Mouse (Mus musculus): ENCODE results near the gene Nphp4.

The Nphp4 gene

DNA sequence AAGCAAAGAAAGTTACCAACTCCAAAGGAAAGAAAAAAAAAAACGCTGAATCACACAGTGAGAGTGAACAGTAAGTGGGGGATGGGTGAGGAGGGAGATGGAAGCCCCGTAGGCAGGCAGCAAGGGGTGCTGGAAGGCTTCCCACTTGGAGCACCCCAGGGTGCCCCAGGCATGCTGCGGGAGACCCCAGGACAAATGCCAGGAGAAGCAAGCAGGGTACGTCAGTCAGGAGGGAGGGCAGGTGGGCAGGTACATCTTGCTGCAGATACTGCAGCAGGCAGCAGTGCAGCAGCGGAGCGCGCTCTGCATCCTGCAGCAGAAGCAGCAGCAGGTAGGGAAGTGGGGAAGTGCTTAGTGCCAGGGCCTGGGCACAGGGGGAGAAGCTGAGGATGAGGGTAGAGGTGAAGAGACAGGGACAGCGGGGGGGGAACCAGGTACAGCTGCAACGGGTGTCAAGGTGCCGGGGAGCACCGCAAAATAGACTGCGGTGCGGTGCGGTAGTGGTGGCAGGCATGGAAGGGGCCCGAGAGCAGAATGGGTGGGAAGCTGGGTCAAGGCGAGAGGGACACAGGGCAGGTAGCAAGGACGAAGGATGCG lies at the start of gene Nphp4:
TSS of gene Nphp4 (plus strand) at position 280 of the 597 bp plus-strand sequence.
- DNase-seq (ENCODE audit: extremely low read depth, low read depth): no peak

DNA sequence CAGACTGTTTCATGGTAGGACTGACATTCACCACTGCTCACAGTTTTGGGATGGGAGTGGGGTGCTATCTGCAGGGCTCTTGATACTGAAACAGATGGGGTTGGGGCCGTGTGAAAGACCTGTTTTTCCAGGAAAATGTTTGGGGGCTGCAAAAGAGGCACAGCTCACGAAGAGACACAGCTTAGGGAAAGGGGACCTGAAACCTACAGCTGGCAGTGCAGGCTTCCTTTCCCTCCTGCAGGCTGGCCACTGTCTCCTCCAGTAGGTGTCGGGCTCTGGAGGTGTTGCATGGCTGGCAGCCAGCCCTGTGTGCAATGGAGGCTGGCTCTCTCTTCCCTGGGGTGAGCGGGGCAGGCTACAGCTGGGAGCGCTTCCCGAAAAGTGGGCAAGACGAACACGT lies 48.2 kb upstream of the Nphp4 start:
- no peak for DNase-seq (ENCODE audit: extremely low read depth, low read depth)

DNA sequence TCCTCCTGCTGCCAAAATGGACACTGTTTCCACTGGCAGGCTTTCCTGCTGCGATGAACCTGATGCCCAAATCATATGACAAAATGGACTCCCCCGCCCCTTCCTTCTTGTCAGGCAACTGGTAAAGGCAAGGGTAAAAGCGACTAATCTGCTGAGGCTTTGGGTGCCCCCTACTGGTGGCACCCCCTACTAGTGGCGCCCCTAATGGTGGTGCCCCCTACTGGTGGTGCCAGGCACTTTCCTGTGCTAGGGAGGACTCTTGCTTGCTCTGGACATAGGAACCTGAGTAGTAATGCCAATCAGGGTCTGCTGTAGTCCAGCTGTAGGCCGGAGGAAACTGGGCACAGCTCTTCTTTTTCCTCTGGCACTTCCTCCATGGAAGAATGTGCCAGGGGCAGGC lies 44.2 kb upstream of the Nphp4 start:
- DNase-seq (ENCODE audit: extremely low read depth, low read depth): no peak

DNA sequence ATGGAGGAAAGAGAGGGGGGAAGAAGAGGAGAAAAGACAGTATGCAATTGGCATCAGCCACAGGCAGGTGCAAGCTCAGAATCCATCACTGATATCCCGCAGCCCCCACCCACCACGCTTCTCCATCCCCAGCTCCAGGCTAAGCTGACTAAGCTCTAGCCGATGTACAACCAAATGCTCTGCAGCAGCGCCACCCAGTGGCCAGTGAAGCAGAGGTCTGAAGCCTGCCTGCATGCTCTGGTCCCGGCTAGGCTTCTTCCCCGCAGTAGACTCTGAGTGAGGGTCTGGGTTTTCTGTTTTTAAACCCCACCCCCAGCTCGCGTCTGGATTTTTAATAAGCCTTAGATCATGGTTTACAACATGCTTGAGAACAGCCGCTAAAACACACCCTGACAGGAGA lies 41.7 kb upstream of the Nphp4 start:
- peak; percentile 53 for DNase-seq (ENCODE audit: extremely low read depth, low read depth)

DNA sequence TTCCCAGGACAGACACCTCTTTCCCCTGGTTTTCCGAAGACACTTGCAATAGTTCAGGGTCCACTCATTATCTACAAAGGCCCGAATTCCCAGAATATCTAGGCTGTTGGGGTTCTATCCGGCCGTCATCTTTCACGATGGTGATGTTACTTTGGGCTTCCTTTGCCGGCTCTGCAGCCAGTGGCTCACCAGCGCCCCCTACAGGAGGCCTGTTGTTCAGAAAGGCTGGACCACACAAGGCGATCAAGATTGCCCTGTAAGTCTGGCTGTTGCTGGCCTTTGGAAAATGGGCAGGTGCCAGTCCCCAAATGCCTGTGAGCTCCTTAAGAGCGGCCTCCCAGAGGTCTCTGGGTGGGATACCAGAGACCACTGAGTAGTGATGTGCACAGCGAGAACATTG lies 41.3 kb upstream of the Nphp4 start:
- no peak for DNase-seq (ENCODE audit: extremely low read depth, low read depth)

DNA sequence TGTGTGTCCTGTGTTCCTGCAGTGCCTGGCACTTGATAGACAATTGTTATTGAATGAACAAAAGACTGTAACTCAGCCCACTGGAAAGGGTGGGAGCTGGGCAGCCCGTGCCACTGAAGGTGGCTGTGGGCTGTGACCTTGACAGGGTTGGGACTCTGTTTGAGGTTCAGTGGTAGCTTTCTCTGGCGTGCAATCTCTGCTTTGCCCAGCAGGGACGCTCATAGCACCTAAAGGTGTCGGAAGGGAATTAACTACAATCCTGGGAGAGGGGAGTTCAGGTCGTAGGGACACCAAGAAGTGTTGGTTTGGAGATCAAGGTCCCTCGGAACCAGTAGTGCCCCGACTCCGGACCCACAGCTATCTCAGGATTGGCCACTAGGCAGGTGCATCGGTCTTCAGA lies 35.6 kb upstream of the Nphp4 start:
- no peak for DNase-seq (ENCODE audit: extremely low read depth, low read depth)

DNA sequence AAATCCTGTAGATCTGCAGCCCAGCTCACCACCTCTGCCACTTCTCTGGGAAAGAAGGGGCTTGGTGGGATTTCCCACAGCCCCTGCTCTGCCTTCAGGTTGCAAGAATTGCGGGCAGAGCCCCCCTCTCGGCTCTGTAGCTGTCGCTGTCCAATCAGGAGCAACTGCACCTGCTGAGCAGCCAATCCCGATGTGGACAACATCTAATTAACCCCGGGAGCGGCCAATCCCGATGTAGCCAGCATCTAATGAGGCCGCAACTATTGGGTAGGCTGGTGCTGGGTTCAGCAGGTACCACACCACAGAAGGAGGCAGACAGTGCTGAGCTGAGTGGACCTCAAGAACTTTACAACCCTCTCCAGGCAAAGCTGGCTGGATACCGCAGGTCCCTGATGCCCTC lies 35.0 kb upstream of the Nphp4 start:
- DNase-seq (ENCODE audit: extremely low read depth, low read depth): no peak

DNA sequence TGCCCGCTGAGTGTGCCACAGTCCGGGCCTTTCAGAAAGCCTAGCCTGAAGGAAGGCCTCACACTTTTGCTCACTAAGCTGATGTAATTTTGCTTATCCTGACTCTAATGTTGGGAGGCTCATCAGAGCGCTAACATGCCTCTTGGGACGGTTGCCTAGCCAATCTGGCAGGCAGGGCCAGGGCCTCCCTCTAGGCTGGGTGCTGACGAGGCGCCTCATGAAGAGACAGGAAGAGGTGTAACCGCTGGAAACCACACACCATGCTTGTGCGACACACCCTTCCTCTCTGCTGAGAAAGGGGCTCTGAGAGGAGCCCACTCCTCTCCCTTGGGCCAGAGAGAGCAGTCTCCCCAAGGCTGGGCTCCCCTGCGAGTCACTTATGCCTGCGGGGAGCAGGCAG lies 30.3 kb upstream of the Nphp4 start:
- DNase-seq (ENCODE audit: extremely low read depth, low read depth): peak; percentile 62

DNA sequence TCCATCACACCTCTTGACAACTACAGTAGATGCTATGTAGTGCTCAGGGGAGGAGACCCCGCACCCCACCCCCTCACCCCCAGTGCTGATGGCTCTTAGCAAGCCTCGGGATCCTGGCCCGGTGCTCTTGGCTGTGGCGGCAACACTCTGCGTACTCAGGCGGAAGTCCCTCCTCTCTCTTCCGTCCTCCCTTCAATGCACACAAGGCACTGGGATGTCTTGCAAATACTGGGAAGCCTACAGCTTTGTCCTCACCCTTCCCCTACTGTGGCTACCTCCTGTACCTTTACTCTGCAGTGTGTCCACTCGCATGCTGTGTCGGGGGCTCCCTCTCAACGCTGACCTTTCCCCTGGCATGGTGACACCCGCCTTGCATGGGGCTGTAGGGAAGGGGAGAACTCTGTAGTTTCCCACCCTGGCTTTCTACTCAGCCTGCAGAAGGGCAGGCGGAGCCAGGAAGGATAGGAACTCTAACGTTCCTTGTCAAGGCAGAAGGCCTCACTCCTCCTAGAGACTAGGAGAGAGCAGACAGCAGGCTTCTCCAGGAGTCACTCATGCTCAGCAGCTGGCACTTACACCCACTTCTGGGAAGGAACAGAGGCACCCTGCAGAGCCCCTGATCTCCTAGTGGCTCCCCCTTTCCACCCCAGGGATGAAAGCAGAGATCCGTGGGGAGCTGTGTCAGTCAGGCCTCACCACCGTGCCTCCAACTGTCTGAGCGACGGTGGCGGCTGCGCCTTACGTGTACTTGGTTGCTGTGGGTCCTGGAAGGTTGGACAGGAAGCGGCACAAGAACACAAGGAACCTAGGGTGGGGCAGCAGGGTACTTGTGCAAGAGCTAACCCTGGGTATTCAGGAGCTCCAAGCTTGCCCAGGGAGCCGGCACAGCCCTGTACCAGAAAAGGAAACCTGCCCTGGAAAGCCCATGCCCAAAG lies 28.5 kb upstream of the Nphp4 start:
- peak; percentile 35 for DNase-seq (ENCODE audit: extremely low read depth, low read depth)

DNA sequence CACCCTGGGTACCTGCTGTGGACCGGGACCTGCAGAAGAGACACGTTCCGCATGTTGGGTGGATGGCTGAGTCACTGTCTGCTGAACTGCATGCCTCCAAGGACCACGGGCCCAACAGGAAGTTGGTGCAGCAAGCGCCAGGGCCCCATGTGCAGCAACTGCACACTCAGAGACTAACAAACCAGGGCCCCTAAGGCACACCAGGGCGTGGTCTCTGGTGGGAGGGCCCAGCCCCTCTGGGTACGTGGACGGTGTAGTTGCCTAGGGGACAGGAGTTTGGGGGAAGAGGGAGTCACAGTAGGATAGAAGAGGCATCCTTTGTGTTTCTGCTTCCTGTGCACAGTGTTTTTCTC lies 27.9 kb upstream of the Nphp4 start:
- peak; percentile 84 for DNase-seq (ENCODE audit: extremely low read depth, low read depth)

DNA sequence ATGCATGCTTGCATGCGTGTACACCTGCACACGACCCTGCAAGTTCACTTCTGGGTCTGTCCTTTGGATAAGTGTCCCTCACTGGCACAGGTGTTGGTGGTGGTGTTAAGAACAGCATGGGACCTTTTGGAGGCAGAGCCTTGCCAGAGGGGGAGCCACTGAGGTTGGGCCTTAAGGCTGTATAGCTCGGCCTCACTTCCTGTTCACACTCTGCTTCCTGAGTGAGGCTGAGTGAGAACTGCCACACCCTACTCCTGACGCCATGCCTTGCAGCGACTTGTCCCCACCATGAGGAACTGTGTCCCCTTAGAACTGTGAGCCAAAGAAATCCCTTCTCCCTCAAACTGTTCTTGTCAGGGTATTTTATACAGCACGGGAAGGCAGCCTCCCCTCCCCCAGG lies 25.1 kb upstream of the Nphp4 start:
- no peak for DNase-seq (ENCODE audit: extremely low read depth, low read depth)

DNA sequence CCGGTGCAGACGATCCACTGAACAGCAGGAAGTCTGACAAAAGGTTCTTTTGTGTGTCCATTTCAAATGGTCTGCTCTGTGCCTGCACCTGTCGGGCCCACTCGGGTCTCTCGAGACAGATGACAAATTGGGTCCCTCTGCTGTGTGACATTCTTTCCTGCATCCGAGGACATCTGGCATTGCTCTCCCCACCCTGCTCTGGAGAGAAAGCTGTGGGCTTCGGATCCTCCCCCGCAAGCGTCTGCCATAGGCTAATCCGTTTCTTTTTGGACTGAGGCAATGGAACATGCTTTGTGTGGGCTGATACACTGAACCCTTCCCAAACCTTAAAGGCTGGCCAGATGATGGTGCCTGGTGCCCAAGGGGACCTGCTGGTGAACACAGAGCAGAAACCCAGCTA lies 23.4 kb upstream of the Nphp4 start:
- DNase-seq (ENCODE audit: extremely low read depth, low read depth): no peak

DNA sequence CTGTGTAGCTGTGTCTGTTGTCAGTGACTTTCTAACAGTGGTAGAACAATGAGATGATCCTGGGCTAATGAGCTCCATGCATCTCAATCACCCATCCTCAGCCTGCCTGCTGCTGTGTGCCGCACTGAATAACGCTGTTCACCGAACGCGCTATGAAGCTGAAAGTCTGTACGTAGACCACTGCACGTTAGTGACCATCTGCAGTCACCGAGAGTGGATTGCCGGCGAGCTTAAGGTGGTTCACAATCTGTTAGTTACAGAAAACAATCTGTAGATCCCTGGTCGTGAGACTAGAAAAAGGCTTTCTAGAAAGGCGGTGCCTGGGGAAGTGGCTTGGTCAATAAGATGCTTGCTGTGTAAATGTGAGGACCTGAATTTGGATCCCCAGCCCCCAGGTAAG lies 22.4 kb upstream of the Nphp4 start:
- no peak for DNase-seq (ENCODE audit: extremely low read depth, low read depth)

DNA sequence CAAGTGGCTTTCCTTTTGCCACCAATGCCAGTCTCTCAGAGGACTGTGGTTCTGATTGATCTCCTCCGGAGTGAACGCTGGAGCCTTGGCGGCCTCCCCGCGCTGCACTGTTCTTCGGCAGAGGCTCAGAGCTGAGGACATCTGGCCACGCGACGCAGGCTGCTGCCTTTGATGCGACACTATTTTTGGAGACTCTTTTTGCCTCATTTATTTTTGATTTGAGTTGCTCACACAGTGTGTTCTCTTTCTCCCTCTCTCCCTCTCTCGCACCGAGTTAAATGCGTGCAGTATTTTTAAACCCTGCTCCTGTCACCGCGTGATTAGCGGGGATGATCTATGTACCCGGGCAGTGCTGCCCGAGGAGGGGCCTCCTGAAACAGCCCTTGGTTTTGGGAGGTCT lies 19.9 kb upstream of the Nphp4 start:
- DNase-seq (ENCODE audit: extremely low read depth, low read depth): no peak

DNA sequence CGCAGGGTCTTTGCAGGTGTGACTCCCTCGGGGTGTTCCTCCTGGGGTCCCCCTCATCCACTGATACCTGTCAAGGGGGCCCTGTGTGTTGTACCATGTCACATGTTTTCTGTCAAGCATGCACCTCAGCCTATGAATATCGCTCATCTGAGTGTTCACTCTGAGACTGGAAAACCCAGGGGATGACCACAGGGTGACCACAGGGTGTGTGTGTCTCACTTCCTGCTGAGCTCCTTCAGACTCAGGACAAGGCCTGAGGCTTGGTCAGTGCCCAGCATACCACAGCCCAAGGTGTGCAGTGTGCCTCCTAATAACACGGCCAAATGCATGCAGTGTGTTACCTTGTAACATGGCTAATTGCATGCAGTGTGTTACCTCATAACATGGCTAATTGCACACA lies 18.8 kb upstream of the Nphp4 start:
- no peak for DNase-seq (ENCODE audit: extremely low read depth, low read depth)

DNA sequence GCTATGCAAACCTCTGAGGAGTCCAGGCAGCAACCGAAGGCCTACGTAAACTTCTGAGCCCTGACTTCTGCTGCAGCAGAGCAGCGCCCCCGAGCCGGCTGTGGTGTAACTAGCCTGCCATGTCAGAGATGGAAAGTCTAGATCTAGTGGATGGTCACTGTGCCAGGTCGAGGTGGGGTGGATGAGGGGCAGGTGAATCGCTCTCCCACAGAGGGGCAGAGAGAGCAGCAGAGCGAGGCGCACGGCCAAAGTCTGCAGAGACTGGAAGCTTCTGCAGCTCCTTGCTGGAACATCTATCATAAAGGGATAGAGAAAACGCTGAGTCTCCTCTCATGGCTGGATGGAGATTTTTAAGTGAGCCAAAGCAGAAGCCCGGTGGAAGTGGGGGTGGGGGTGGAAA lies 14.0 kb upstream of the Nphp4 start:
- DNase-seq (ENCODE audit: extremely low read depth, low read depth): no peak

DNA sequence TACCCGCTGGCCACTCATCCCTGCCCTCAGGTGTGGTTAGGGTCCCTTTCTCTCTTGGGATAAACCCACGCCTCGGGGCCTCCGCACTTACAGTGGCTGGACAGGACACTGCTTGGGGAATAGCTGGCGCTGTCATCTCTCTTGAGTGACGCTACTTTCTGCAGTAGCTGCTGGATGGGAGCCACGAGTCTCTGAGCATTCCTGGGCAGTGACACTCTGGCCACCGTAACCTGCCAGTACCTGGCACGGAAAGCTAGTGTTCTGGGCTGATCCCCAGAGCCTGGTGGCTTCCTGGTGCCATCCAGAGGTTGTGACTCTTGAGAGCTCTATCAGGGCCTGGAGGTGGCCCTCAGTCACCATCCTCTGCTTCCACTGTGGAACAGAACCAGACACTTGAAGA lies 13.4 kb upstream of the Nphp4 start:
- no peak for DNase-seq (ENCODE audit: extremely low read depth, low read depth)

DNA sequence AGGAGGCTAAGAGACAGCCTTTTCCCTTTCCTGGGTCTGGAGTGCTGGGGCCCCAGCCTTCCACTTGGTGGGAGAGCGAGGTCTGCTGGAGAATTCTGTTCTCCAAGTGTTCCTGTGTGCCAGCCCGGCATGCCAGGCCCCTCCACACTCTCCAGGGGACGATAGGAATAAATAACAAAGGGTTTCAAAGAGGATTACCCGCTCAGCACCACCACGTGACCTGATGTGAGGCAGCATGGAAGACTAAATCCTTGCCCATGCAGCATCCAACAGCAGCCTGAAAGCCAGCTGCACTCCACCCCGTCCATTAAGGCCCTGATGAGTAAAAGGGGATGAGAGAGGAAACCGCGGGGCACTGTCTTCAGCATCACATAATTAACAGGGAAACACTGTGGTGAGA lies 11.4 kb upstream of the Nphp4 start:
- DNase-seq (ENCODE audit: extremely low read depth, low read depth): no peak

DNA sequence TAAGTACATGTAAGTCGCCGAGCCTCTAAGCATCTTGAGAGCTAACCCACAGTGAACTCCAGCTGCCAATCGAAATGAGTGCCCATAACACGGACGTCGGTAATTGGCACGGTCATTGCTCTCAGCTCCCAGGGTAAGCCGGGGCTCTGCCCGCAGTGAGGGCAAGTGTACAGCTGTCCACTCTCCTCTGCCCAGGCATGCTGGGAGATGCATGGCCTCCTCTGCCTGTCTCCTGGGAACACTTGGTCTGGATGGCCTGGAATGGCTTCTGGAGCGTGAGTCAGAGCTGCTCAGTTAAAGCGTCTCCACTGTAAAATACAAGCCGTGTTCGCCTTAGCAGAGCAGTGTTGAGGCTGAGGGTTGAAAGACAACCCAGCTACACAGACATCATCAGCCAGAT lies 9.9 kb upstream of the Nphp4 start:
- DNase-seq (ENCODE audit: extremely low read depth, low read depth): no peak

DNA sequence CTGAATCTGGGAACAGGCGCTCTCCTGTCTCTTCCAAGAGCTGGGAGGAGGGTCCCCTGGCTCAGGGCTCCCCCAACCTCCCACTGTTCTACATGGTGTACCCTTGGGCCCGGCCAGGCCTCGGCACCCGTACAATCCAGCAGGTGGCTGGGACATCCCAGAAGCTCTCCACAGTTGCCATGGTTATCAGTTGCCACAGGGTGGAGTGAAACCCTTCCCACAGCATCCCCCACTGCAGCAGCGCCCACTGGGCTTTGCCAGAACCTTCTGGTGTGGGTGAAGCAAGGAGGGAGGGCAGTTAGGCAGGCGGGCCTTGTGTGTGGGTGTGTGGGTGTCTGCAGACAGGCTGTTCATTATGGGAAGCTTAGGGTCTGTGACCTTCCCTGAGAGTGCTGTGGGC lies 8.6 kb upstream of the Nphp4 start:
- DNase-seq (ENCODE audit: extremely low read depth, low read depth): no peak

DNA sequence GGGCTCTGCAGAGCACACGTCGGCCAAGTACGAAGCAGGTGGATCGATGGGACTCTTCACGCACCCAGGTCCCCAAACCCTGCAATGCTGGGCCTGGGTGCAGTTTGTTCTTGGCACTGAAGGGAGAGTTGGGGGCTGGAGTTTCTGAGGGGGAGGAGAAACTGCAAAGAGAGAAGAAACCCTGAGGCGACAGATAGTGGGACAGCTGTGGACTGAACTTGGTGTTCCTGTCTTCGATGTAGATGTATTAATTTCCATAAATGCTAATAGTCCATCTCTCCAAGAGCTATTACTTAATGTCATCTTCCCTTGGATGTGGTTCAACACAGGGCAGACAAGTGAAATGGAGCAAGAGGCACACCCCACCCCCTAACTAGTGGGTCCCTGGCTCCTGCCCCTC lies 565 bp upstream of the Nphp4 start:
- DNase-seq (ENCODE audit: extremely low read depth, low read depth): no peak

DNA sequence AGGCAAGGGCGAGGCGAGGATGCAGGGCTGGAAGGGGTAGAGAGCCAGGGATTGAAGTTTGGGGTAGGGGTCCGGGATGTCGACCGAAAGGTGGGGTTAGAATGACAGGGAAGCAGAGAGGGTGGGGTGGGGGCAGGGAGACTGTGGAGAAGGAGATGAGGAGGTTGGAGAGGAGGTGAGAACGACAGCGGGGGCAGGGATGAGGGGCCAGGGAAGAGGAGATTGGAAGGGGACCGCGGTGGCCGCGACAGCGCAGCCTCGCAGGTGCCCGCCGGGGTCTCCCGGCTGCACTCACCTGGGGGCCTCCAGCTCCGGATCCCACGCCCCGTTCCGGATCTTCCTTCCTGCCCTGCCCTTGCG lies 580 bp downstream of the Nphp4 start:
- no peak for DNase-seq (ENCODE audit: extremely low read depth, low read depth)

DNA sequence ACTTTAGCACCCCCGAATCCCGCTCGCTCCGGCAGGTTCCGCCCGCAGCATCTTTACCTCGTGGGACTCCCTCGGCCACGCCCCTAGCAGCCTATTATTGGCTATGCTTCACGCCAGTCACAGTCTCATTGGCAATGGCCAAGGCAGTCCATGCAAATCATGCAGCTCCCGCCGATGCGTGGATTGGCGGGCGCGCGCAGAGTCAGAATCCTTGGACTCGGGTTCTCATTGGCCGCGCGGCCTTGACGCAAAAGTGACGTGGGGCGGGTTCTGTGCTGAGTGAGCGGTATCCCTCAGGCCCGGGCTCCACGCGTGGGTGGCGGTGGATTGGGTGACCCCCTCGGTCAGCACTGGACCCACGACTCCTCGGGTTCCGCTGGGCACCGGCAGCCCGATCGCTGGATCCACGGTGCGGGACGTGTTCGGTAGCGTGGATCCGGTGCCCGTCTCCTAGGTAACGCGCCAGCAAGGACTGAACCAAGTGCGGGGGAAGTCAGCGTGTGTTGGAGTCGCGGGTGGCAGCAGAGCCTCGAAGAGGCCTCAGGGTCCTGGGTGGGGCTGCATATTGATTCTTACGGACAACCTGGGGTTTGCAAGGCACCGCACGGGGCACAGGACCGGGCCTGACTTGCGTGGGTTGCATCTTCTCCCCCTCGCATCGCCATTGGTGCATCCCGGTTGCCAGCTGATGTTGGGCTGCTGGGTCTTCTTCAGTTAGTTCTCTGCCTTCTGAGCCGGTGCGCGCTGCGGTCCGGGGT lies 1.1 kb downstream of the Nphp4 start, which contains the start of gene Kcnab2:
TSS of gene Kcnab2 (minus strand) at position 406 of the 758 bp plus-strand sequence.
- DNase-seq (ENCODE audit: extremely low read depth, low read depth): no peak
